Mouse (Mus musculus): ENCODE data around the gene Pde6d. TPM values are rescaled to one million over a fixed set of nuclear protein-coding genes. Genes with fewer than 3 reads are reported as not detected.

The Pde6d gene
- polyA plus RNA-seq, 1 experiment from 2014 or later, result 92.4 TPM

- Histone ChIP-seq H3K27me3 (no peaks in the 10 kb centered on the region), H3K4me1 (peaks cover 41% of the 10 kb centered on the region), H3K9me3 (no peaks in the 10 kb centered on the region), H3K4me2 (replicated peaks) (no peak overlapping the region), H3K9ac (no peak overlapping the region), H3K4me3 (no peak overlapping the region), H3K27ac (no peak overlapping the region), H3K36me3 (no peaks in the 10 kb centered on the region)
- WGBS, result 87% methylated on average over 5 of the region's 5 CpGs
- no peak for ATAC-seq (ENCODE audit: insufficient number of reproducible peaks, insufficient read depth, low FRiP score, low TSS enrichment)
Observed at GRCm38 (mm10) chr1:86506420-86506819, 76.0 kb downstream of the Pde6d start.

- Histone ChIP-seq H3K4me1 (peaks cover 47% of the 10 kb centered on the region), H3K9ac (peak overlapping the region; percentile 73), H3K4me3 (no peak overlapping the region), H3K27ac (peak overlapping the region; percentile 99), H3K4me2 (replicated peaks) (peak overlapping the region; percentile 67), H3K27me3 (no peaks in the 10 kb centered on the region), H3K36me3 (no peaks in the 10 kb centered on the region), H3K9me3 (no peaks in the 10 kb centered on the region)
- 58% methylated on average over 1 of the region's 1 CpGs for WGBS
- no peak for ATAC-seq (ENCODE audit: insufficient number of reproducible peaks, insufficient read depth, low FRiP score, low TSS enrichment)
Observed at GRCm38 (mm10) chr1:86505461-86505860, 77.0 kb downstream of the Pde6d start.

- Histone ChIP-seq H3K27ac (peak overlapping the region; percentile 99), H3K9me3 (no peaks in the 10 kb centered on the region), H3K4me1 (peaks cover 47% of the 10 kb centered on the region), H3K4me3 (peak overlapping the region; percentile 43), H3K27me3 (no peaks in the 10 kb centered on the region), H3K9ac (peak overlapping the region; percentile 73), H3K36me3 (no peaks in the 10 kb centered on the region), H3K4me2 (replicated peaks) (peak overlapping the region; percentile 67)
- ATAC-seq (ENCODE audit: insufficient number of reproducible peaks, insufficient read depth, low FRiP score, low TSS enrichment), result no peak
- 18% methylated on average over 19 of the region's 19 CpGs for WGBS
Observed at GRCm38 (mm10) chr1:86504697-86505421, 77.6 kb downstream of the Pde6d start.

- Histone ChIP-seq H3K9me3 (no peaks in the 10 kb centered on the region), H3K4me2 (replicated peaks) (peak overlapping the region; percentile 67), H3K27me3 (no peaks in the 10 kb centered on the region), H3K4me1 (peaks cover 40% of the 10 kb centered on the region), H3K4me3 (peak overlapping the region; percentile 43), H3K36me3 (no peaks in the 10 kb centered on the region), H3K27ac (peak overlapping the region; percentile 99), H3K9ac (peak overlapping the region; percentile 73)
- under 1% methylated on average over 64 of the region's 64 CpGs for WGBS
- ATAC-seq (ENCODE audit: insufficient number of reproducible peaks, insufficient read depth, low FRiP score, low TSS enrichment), result peak; percentile 83
Observed at GRCm38 (mm10) chr1:86503906-86504696, 78.3 kb downstream of the Pde6d start.

- no peaks in the 10 kb centered on the region for H3K36me3 ChIP-seq
Observed at GRCm38 (mm10) chr1:86503165-86503747, 79.2 kb downstream of the Pde6d start.

GRCm38 (mm10) chr1:86502221-86503048, 80.0 kb downstream of the Pde6d start:
- Histone ChIP-seq H3K4me3 (no peak overlapping the region), H3K4me2 (replicated peaks) (peak overlapping the region; percentile 67), H3K9me3 (no peaks in the 10 kb centered on the region), H3K9ac (no peak overlapping the region), H3K27me3 (no peaks in the 10 kb centered on the region), H3K27ac (peak overlapping the region; percentile 99), H3K4me1 (peaks cover 40% of the 10 kb centered on the region), H3K36me3 (no peaks in the 10 kb centered on the region)
- ATAC-seq (ENCODE audit: insufficient number of reproducible peaks, insufficient read depth, low FRiP score, low TSS enrichment), result no peak
- WGBS, result 11% methylated on average over 17 of the region's 17 CpGs

More at GRCm38 (mm10) chr1:86503165-86503747, 79.2 kb downstream of the Pde6d start:
- H3K4me2 ChIP-seq (replicated peaks), result peak overlapping the region; percentile 67
- peak overlapping the region; percentile 73 for H3K9ac ChIP-seq
- peak; percentile 22 for ATAC-seq (ENCODE audit: insufficient number of reproducible peaks, insufficient read depth, low FRiP score, low TSS enrichment)
- 7% methylated on average over 16 of the region's 16 CpGs for WGBS
- no peaks in the 10 kb centered on the region for H3K27me3 ChIP-seq
- peak overlapping the region; percentile 43 for H3K4me3 ChIP-seq
- H3K4me1 ChIP-seq, result peaks cover 40% of the 10 kb centered on the region
- H3K9me3 ChIP-seq, result no peaks in the 10 kb centered on the region
- H3K27ac ChIP-seq, result peak overlapping the region; percentile 99

GRCm38 (mm10) chr1:86501559-86501958, 80.9 kb downstream of the Pde6d start:
- H3K27ac ChIP-seq, result peak overlapping the region; percentile 86
- H3K4me1 ChIP-seq, result peaks cover 40% of the 10 kb centered on the region
- no peaks in the 10 kb centered on the region for H3K27me3 ChIP-seq
- H3K4me2 ChIP-seq (replicated peaks), result peak overlapping the region; percentile 24
- no peak overlapping the region for H3K9ac ChIP-seq
- H3K36me3 ChIP-seq, result no peaks in the 10 kb centered on the region
- H3K4me3 ChIP-seq, result no peak overlapping the region
- 0% methylated on average over 4 of the region's 4 CpGs for WGBS
- no peak for ATAC-seq (ENCODE audit: insufficient number of reproducible peaks, insufficient read depth, low FRiP score, low TSS enrichment)
- H3K9me3 ChIP-seq, result no peaks in the 10 kb centered on the region

GRCm38 (mm10) chr1:86501114-86501532, 81.3 kb downstream of the Pde6d start:
- Histone ChIP-seq H3K4me2 (replicated peaks) (no peak overlapping the region), H3K27ac (peak overlapping the region; percentile 86), H3K27me3 (no peaks in the 10 kb centered on the region), H3K9ac (no peak overlapping the region), H3K9me3 (no peaks in the 10 kb centered on the region), H3K4me3 (no peak overlapping the region), H3K36me3 (no peaks in the 10 kb centered on the region), H3K4me1 (peaks cover 40% of the 10 kb centered on the region)
- WGBS, result 39% methylated on average over 6 of the region's 6 CpGs
- no peak for ATAC-seq (ENCODE audit: insufficient number of reproducible peaks, insufficient read depth, low FRiP score, low TSS enrichment)

GRCm38 (mm10) chr1:86500681-86501080, 81.7 kb downstream of the Pde6d start:
- H3K4me3 ChIP-seq, result no peak overlapping the region
- no peak overlapping the region for H3K4me2 ChIP-seq (replicated peaks)
- WGBS, result 78% methylated on average over 4 of the region's 4 CpGs
- ATAC-seq (ENCODE audit: insufficient number of reproducible peaks, insufficient read depth, low FRiP score, low TSS enrichment), result no peak
- peaks cover 40% of the 10 kb centered on the region for H3K4me1 ChIP-seq
- no peak overlapping the region for H3K27ac ChIP-seq
- no peak overlapping the region for H3K9ac ChIP-seq
- no peaks in the 10 kb centered on the region for H3K27me3 ChIP-seq
- no peaks in the 10 kb centered on the region for H3K36me3 ChIP-seq
- H3K9me3 ChIP-seq, result no peaks in the 10 kb centered on the region

GRCm38 (mm10) chr1:86499903-86500302, 82.5 kb downstream of the Pde6d start:
- H3K27ac ChIP-seq, result no peak overlapping the region

GRCm38 (mm10) chr1:86498611-86499010, 83.8 kb downstream of the Pde6d start:
- Histone ChIP-seq H3K9me3 (no peaks in the 10 kb centered on the region), H3K36me3 (no peaks in the 10 kb centered on the region), H3K4me1 (peaks cover 25% of the 10 kb centered on the region), H3K9ac (0 out of 2 replicates have a peak overlapping the region, but pooled peaks have one; percentile 0), H3K27me3 (no peaks in the 10 kb centered on the region), H3K4me2 (replicated peaks) (no peak overlapping the region), H3K4me3 (no peak overlapping the region), H3K27ac (no peak overlapping the region)
- ATAC-seq (ENCODE audit: insufficient number of reproducible peaks, insufficient read depth, low FRiP score, low TSS enrichment), result no peak
- WGBS, result 71% methylated on average over 1 of the region's 1 CpGs

More at GRCm38 (mm10) chr1:86499903-86500302, 82.5 kb downstream of the Pde6d start:
- Histone ChIP-seq H3K4me1 (peaks cover 32% of the 10 kb centered on the region), H3K36me3 (no peaks in the 10 kb centered on the region), H3K9me3 (no peaks in the 10 kb centered on the region), H3K27me3 (no peaks in the 10 kb centered on the region), H3K4me3 (no peak overlapping the region), H3K4me2 (replicated peaks) (no peak overlapping the region), H3K9ac (no peak overlapping the region)
- 42% methylated on average over 3 of the region's 3 CpGs for WGBS
- no peak for ATAC-seq (ENCODE audit: insufficient number of reproducible peaks, insufficient read depth, low FRiP score, low TSS enrichment)
